Mouse (Mus musculus) lung, embryonic 14.5 days (tissue): ENCODE measurements around the gene Lhfp. TPM values are rescaled to one million over a fixed set of nuclear protein-coding genes. Genes with fewer than 3 reads are reported as not detected.
A peak's percentile ranks its signal among the peaks of the same experiment; 100 is the strongest.

Experiments
- ATAC-seq: fragments of 200-750 bp; cut with Nextera tagmentation; 2 replicates; pipeline ENCODE4 v1.8.0; 2017; ENCODE audit warnings: mild to moderate bottlenecking, moderate TSS enrichment, moderate library complexity; ENCODE audit not compliant: insufficient read depth
- DNase-seq: peaks from one replicate; pipeline ENCODE4 v3.0.0-alpha.2; 2015
- H3K27ac ChIP-seq: fragments of 300-500 bp; sonication (generic); 2 replicates; pipeline ENCODE4 v1.5.1; 2014; ENCODE audit warnings: low read depth, mild to moderate bottlenecking, moderate library complexity
- H3K27me3 ChIP-seq: fragments of 300-500 bp; sonication (generic); 2 replicates; pipeline ENCODE4 v1.6.1; 2014; ENCODE audit warnings: low read length, control low read depth; ENCODE audit not compliant: insufficient read depth
- H3K36me3 ChIP-seq: fragments of 300-500 bp; sonication (generic); 2 replicates; pipeline ENCODE4 v1.6.1; 2014; ENCODE audit warnings: control low read depth; ENCODE audit not compliant: insufficient read depth
- H3K4me1 ChIP-seq: fragments of 300-500 bp; sonication (generic); 2 replicates; pipeline ENCODE4 v1.6.1; 2014; ENCODE audit warnings: antibody characterized with exemption, control low read depth; ENCODE audit not compliant: insufficient read depth
- H3K4me2 ChIP-seq: fragments of 300-500 bp; sonication (generic); 2 replicates; pipeline ENCODE4 v1.6.1; 2014; ENCODE audit warnings: mild to moderate bottlenecking
- H3K4me3 ChIP-seq: fragments of 300-500 bp; sonication (generic); 2 replicates; pipeline ENCODE4 v1.5.1; 2014; ENCODE audit warnings: low read depth, low read length
- H3K9ac ChIP-seq: fragments of 300-500 bp; sonication (generic); 2 replicates; pipeline ENCODE4 v1.6.1; 2014
- H3K9me3 ChIP-seq: fragments of 300-500 bp; sonication (generic); 2 replicates; pipeline ENCODE4 v1.6.1; 2016; ENCODE audit warnings: low read depth, low read length, control low read depth
- CTCF ChIP-seq: IDR thresholded peaks from 2 replicates; pipeline ENCODE4 v1.5.1; 2016; ENCODE audit warnings: antibody characterized with exemption, low read depth
- WGBS: fragments of 180-500 bp; shearing (Covaris S2); extraction: QIAGEN DNeasy Blood & Tissue Kit; methylation state at CpG from one replicate; pipeline ENCODE4 v1.1.7; 2014; 5-methylcytosine and 5-hydroxymethylcytosine counted together
- polyA plus RNA-seq: library from polyadenylated mRNA; unstranded; fragments of >200 nt; fragmentation: Nextera tagmentation; extraction: Ambion mirVana; gene quantifications from 2 replicates; pipeline ENCODE4 v1.2.1, GENCODE M21; 2014

Lhfp gene
- polyA plus RNA-seq, 1 experiment from 2014 or later = 63.8 TPM

DNA sequence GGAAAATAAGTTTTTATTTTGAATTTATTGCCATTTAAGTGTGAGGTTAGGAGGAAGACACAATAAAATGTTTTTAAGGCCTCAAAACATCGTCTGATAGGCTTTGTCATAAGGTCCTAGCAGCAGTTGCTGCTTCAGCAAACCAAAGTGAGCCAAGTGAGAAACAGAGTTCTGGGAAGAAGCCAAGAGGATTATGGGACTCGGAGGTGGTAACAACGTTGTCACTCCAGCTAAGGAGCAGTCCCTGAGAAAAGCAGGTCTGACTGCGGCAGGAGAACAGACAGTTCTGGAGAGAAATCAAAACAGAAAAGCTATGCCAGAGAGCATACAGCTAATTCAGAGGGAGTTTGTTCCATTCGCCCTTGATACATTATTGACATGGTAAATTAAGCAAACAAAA is 260.5 kb downstream of the Lhfp start:
- no peaks in the 10 kb centered on the region for H3K36me3 ChIP-seq
- H3K4me1 ChIP-seq = no peaks in the 10 kb centered on the region
- H3K27me3 ChIP-seq = no peaks in the 10 kb centered on the region
- DNase-seq (no peak), ATAC-seq (no peak)
- no peak overlapping the region for H3K4me2 ChIP-seq
- no peak overlapping the region for H3K9ac ChIP-seq
- TF ChIP-seq CTCF = no peak
- 58% methylated on average over 5 of the region's 5 CpGs for WGBS
- H3K4me3 ChIP-seq = no peak overlapping the region
- no peak overlapping the region for H3K27ac ChIP-seq
- no peaks in the 10 kb centered on the region for H3K9me3 ChIP-seq

DNA sequence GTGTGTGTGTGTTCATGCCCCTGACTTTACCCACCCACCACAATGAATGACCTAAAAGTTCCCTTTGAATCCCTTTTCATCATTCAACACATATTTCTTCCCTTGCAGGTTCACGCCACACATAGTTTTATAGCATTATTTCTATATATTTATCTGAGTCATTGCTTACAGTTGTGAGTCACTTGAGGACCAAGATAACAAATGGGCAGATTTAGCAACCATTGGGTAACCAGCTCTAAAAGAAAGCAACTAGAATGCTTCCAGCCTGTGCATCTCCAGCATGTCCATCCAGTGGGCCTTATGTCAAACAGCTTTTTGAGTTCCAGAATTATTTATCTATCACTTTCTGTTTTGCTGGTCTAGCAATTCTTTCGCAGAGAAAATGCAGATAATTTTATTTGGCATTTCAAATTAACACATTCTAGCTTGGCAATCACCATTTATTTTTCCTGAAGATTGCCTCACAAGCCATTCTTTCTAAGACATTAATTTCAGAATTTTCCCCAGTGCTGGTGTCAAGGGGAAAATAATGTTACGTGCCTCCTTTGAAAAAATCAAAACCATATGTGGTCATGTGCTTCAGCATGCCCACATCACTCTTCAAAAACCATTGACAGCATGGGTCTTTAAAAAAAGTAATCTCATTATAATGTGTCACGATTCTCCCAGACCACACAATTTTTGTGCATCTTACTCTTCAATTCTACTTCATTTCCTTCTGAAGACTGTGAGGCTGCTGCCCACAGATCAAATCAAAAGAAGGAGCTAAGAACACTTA is 263.0 kb downstream of the Lhfp start:
- no peak for ATAC-seq
- no peak overlapping the region for H3K27ac ChIP-seq
- H3K9me3 ChIP-seq = no peaks in the 10 kb centered on the region
- 64% methylated on average over 4 of the region's 4 CpGs for WGBS
- H3K9ac ChIP-seq = no peak overlapping the region
- H3K4me1 ChIP-seq = no peaks in the 10 kb centered on the region
- DNase-seq = no peak
- no peaks in the 10 kb centered on the region for H3K36me3 ChIP-seq
- TF ChIP-seq CTCF = no peak
- no peaks in the 10 kb centered on the region for H3K27me3 ChIP-seq
- H3K4me2 ChIP-seq = no peak overlapping the region
- no peak overlapping the region for H3K4me3 ChIP-seq

DNA sequence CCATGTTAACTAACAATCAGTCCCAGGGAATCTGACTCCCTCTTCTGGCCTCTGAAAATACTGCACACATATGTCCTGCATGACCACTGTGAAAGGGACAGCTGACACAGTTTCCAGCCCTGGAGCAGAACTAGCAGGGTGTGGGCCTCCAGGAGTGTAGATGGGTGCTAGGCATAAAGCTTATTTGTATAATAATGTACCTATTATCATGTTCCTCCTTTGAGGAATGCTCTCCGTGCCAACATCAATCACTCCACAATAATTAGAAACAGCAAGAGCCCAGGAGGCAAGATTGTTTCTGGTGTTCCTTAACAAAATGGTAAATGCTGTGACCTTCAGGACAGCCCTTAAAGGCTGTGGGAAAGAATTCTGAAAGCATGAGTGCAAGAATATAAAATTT is 264.5 kb downstream of the Lhfp start:
- no peak overlapping the region for H3K4me2 ChIP-seq
- no peaks in the 10 kb centered on the region for H3K4me1 ChIP-seq
- H3K36me3 ChIP-seq = no peaks in the 10 kb centered on the region
- H3K9me3 ChIP-seq = no peaks in the 10 kb centered on the region
- ATAC-seq = no peak
- no peak for TF ChIP-seq CTCF
- no peak for DNase-seq
- H3K9ac ChIP-seq = no peak overlapping the region
- no peak overlapping the region for H3K27ac ChIP-seq
- H3K27me3 ChIP-seq = no peaks in the 10 kb centered on the region
- WGBS = 84% methylated on average over 1 of the region's 1 CpGs
- H3K4me3 ChIP-seq = no peak overlapping the region

DNA sequence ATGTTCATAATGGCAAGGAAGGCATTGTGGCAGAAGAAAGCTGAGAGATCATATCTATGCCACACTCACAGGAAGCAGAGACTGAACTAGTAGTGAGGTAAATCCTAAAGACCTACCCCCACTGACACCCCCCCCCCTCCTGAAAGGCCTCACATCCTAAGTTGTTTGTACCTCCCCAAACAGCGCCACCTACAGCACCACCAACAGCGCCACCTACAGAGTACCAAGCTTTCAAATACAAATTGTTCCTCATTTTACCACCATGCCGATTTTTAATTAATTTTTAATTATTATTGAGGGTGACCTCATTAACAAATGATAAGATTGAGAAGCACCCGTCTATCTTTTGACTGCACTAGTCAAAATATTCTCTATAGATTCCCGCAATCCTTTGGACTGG is 267.3 kb downstream of the Lhfp start:
- 0 out of 2 replicates have a peak, but pooled peaks have one; percentile 22 for TF ChIP-seq CTCF
- WGBS = 56% methylated on average over 5 of the region's 5 CpGs
- no peak overlapping the region for H3K9ac ChIP-seq
- no peak overlapping the region for H3K27ac ChIP-seq
- no peak overlapping the region for H3K4me3 ChIP-seq
- H3K4me1 ChIP-seq = no peaks in the 10 kb centered on the region
- H3K36me3 ChIP-seq = no peaks in the 10 kb centered on the region
- H3K4me2 ChIP-seq = no peak overlapping the region
- no peaks in the 10 kb centered on the region for H3K9me3 ChIP-seq
- ATAC-seq (no peak), DNase-seq (no peak)
- no peaks in the 10 kb centered on the region for H3K27me3 ChIP-seq

GRCm38 (mm10) chr3:53310093-53310492 is 268.8 kb downstream of the Lhfp start:
- no peak overlapping the region for H3K4me2 ChIP-seq
- ATAC-seq (no peak), DNase-seq (no peak)
- no peaks in the 10 kb centered on the region for H3K36me3 ChIP-seq
- no peaks in the 10 kb centered on the region for H3K9me3 ChIP-seq
- no peak for TF ChIP-seq CTCF
- H3K4me1 ChIP-seq = no peaks in the 10 kb centered on the region
- no peaks in the 10 kb centered on the region for H3K27me3 ChIP-seq
- no peak overlapping the region for H3K4me3 ChIP-seq
- H3K9ac ChIP-seq = no peak overlapping the region
- 70% methylated on average over 4 of the region's 4 CpGs for WGBS
- H3K27ac ChIP-seq = no peak overlapping the region

DNA sequence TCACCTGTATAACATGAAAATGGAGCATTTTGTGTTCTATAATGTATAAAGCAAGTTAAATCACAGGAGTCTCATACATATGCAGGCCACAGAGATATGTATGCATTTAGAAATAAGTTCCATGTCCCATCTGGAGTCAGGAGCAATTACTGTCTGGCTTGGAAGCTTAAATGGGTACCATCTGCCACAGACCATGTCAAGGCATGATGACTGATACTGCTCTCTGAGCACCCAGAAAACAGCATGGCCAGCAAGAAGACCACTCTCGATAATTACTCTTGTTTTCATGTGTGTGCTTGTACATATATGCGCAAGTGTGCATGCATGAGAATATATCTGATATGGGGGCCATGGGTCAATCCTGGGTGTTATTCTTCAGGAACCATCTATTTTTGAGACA is 269.3 kb downstream of the Lhfp start:
- ATAC-seq = no peak
- TF ChIP-seq CTCF = no peak
- no peaks in the 10 kb centered on the region for H3K27me3 ChIP-seq
- DNase-seq = no peak
- H3K4me2 ChIP-seq = no peak overlapping the region
- H3K4me1 ChIP-seq = no peaks in the 10 kb centered on the region
- no peak overlapping the region for H3K4me3 ChIP-seq
- H3K9me3 ChIP-seq = no peaks in the 10 kb centered on the region
- no peak overlapping the region for H3K9ac ChIP-seq
- WGBS = 92% methylated on average over 2 of the region's 2 CpGs
- H3K36me3 ChIP-seq = no peaks in the 10 kb centered on the region
- H3K27ac ChIP-seq = no peak overlapping the region

Other genes starting within 250 kb of the Lhfp start
- gene Cog6, start 24.3 kb upstream of the Lhfp start, polyA plus RNA-seq = 43.4 and 47.3 TPM in 2 replicates